Mouse (Mus musculus) ES-E14 (cell line): ENCODE data around the gene Errfi1.

Experiments used
- CHD2 ChIP-seq: IDR thresholded peaks from 2 replicates; pipeline ENCODE4 v1.6.1; 2014; ENCODE audit warnings: mild to moderate bottlenecking, low read depth, low read length, inconsistent platforms
- HCFC1 ChIP-seq: IDR thresholded peaks from 2 replicates; pipeline ENCODE4 v1.6.1; 2012; ENCODE audit warnings: low read length, inconsistent platforms, borderline replicate concordance; ENCODE audit not compliant: insufficient read depth
- MAFK ChIP-seq: IDR thresholded peaks from 2 replicates; pipeline ENCODE4 v1.6.1; 2014; ENCODE audit warnings: mild to moderate bottlenecking, low read depth, low read length, inconsistent platforms; ENCODE audit not compliant: insufficient read depth
- ZC3H11A ChIP-seq: IDR thresholded peaks from 2 replicates; pipeline ENCODE4 v1.6.1; 2012; ENCODE audit warnings: low read depth, mild to moderate bottlenecking, inconsistent platforms, low read length, borderline replicate concordance
- ZNF384 ChIP-seq: IDR thresholded peaks from 2 replicates; pipeline ENCODE4 v1.6.1; 2012; ENCODE audit warnings: low read depth, low read length, inconsistent platforms

DNA sequence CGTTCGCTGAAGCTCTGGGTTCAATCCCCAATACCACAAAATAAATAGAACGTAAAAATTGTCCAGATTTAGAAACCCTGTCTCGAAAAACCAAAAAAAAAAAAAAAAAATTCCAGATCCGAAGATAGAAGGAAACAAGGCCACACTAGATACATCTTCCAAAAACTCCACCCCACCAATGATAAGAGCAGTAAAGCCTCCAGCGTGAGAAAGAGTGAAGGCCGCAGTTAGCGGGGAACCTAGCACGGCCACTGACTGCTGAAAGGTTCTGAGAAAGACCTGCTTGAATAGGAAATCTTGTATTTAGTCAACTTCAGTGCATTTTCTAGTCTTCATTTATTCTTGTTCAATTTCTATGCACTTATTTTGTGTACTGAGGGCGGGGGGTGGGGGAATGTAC lies 21.7 kb downstream of the Errfi1 start:
- TF ChIP-seq ZC3H11A (no peak), CHD2 (no peak), HCFC1 (no peak), MAFK (no peak), ZNF384 (peak; percentile 72)
